Mouse (Mus musculus) hindbrain, embryonic 15.5 days (tissue): Measurements from ENCODE around the gene Camta2. TPM values are rescaled to one million over a fixed set of nuclear protein-coding genes. Genes with fewer than 3 reads are reported as not detected.

Experiments used
- ATAC-seq: fragments of 200-750 bp; cut with Nextera tagmentation; 2 replicates; pipeline ENCODE4 v1.8.0; 2017; ENCODE audit warnings: low read depth, moderate number of reproducible peaks, moderate TSS enrichment; ENCODE audit not compliant: low FRiP score
- H3K27ac ChIP-seq: fragments of 300-500 bp; sonication (generic); replicated peaks from 2 replicates; pipeline ENCODE4 v1.5.1; 2015; ENCODE audit warnings: mild to moderate bottlenecking, inconsistent platforms
- H3K27me3 ChIP-seq: fragments of 300-500 bp; sonication (generic); 2 replicates; pipeline ENCODE4 v1.6.1; 2015; ENCODE audit warnings: control low read depth, inconsistent platforms
- H3K36me3 ChIP-seq: fragments of 300-500 bp; sonication (generic); 2 replicates; pipeline ENCODE4 v1.6.1; 2015; ENCODE audit warnings: control low read depth, inconsistent platforms
- H3K4me1 ChIP-seq: fragments of 300-500 bp; sonication (generic); replicated peaks from 2 replicates; pipeline ENCODE4 v1.6.1; 2015; ENCODE audit warnings: control low read depth, inconsistent platforms
- H3K4me2 ChIP-seq: fragments of 300-500 bp; sonication (generic); 2 replicates; pipeline ENCODE4 v1.6.1; 2015; ENCODE audit warnings: moderate library complexity, mild to moderate bottlenecking, inconsistent platforms
- H3K4me3 ChIP-seq: fragments of 300-500 bp; sonication (generic); 2 replicates; pipeline ENCODE4 v1.5.1; 2015; ENCODE audit warnings: mild to moderate bottlenecking, inconsistent platforms
- H3K9ac ChIP-seq: fragments of 300-500 bp; sonication (generic); 2 replicates; pipeline ENCODE4 v1.6.1; 2015; ENCODE audit warnings: inconsistent platforms
- H3K9me3 ChIP-seq: fragments of 300-500 bp; sonication (generic); 2 replicates; pipeline ENCODE4 v1.6.1; 2016; ENCODE audit warnings: control low read depth, inconsistent platforms
- WGBS: fragments of 180-500 bp; shearing (Covaris S2); methylation state at CpG from one replicate; pipeline ENCODE4 v1.1.7; 2015; 5-methylcytosine and 5-hydroxymethylcytosine counted together
- polyA plus RNA-seq: library from polyadenylated mRNA; unstranded; fragments of >200 nt; fragmentation: Nextera tagmentation; extraction: Ambion mirVana; gene quantifications from 2 replicates; pipeline ENCODE4 v1.2.1, GENCODE M21; 2015

Gene Camta2
- polyA plus RNA-seq, 1 experiment from 2014 or later: 27.5 TPM

DNA sequence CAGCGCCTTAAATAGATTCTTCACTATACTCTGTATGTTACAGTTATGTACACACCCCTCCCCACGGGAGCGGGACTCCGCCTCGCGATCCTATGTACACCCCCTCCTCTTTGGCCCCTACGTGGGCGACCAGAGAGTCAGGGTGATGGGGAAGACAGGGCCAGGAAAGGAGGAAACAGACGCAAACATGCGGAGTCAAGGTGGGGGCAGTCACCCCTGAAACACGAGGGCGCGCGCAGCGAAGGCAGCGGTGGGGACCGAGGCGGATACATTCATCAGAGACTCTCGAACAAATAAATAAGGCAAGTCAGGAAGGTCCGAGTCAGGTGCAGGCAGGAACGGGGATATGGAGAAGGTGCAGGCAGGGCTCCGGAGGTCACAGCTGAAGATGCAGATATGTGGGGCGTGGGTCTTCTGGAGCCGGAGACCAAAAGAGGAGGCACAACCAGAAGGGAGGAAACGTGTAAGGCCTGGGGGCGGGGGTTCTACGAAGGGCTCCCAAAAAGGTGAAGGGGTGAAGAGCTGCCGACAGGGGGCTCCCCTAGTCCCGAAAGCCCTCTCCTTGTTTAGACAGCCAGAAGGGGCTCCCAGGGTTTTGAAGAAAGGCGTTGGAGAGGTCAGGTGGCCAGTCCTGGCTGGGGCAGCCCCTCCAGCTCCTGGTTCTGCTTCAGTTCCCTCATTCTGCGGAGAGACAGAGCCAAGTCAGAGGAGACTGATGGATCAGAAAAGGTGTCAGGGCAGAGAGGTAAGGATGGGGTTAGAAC is 18.1 kb downstream of the Camta2 start:
- Histone ChIP-seq H3K4me3 (peak overlapping the region; percentile 57), H3K4me1 (peaks cover 32% of the 10 kb centered on the region), H3K9ac (peak overlapping the region; percentile 64), H3K4me2 (peak overlapping the region; percentile 83), H3K36me3 (peaks cover 15% of the 10 kb centered on the region), H3K27me3 (no peaks in the 10 kb centered on the region), H3K9me3 (no peaks in the 10 kb centered on the region), H3K27ac (peak overlapping the region; percentile 99)
- WGBS: under 1% methylated on average over 31 of the region's 31 CpGs
- ATAC-seq: peak; percentile 53

DNA sequence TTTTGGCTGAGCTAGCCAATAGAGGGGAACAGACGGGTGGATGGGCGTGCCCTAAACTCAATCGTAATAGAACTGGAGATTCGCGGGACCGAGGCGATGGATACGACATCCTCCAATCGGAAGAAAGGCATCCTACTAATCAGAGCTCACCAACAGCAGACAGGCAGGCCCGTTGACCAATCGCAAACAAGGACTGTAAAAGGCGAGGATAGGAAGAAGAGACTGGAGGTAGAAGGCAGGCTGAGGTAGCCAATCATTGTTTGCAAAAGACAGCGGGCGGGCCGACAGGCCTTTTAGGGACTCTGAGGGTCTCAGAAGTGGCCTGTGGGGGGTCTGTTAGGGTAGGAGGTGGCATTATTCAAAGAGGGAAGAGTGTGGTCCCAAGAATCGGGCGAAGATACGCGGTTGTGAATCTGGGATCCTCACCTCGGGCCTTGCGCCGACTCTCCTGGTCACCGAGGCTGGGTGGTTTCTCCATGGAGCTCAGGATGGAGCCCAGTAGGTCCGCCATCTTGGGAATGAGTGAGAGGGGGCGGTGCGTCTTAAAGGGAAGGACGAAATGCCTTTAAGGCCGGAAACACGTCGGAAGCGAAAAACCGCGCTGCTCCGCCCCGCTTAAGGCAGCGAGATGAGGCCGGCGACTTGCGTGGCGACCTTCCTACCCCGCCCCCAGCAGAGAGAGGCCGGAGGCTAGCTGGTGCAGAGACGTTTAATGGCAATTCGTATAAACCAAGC is 19.0 kb downstream of the Camta2 start, which contains the start of gene Spag7:
Spag7 (minus strand) TSS at position 646 of the 735 bp plus-strand sequence.
- peak within 1 kb of the TSS; percentile 83 for H3K4me2 ChIP-seq
- H3K27ac ChIP-seq: peak within 1 kb of the TSS; percentile 99
- peak within 1 kb of the TSS; percentile 64 for H3K9ac ChIP-seq
- peak within 1 kb of the TSS; percentile 57 for H3K4me3 ChIP-seq
- peaks cover 17% of the 10 kb centered on the region for H3K36me3 ChIP-seq
- peak; percentile 98 for ATAC-seq
- peaks cover 32% of the 10 kb centered on the region for H3K4me1 ChIP-seq
- H3K9me3 ChIP-seq: no peaks in the 10 kb centered on the region
- WGBS: 0% methylated on average over 44 of the region's 44 CpGs
- H3K27me3 ChIP-seq: no peaks in the 10 kb centered on the region

DNA sequence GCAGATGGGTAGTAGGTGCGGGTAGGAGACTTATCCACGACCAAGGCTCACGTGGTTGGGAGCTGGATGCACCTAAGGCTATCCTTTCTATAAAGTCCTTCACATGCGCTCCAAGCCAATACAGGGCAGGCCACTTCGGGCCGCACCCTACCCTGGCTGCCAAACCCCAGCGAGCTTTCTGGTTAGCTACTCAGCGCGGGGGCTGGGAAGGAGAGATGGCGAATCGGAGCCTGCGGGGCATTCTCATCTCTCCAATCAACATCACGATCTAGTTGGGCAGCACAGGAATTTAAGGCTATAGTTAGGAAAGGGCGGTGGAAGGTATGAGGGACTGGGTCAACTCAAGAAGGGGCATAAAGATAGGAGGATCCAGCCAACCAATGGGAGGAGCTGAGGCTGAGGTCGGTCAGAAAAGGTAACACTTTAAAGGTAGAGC is 19.6 kb downstream of the Camta2 start:
- Histone ChIP-seq H3K9ac (peak overlapping the region; percentile 49), H3K9me3 (no peaks in the 10 kb centered on the region), H3K27ac (peak overlapping the region; percentile 99), H3K4me3 (peak overlapping the region; percentile 57), H3K4me1 (peaks cover 32% of the 10 kb centered on the region), H3K4me2 (peak overlapping the region; percentile 83), H3K36me3 (peaks cover 17% of the 10 kb centered on the region), H3K27me3 (no peaks in the 10 kb centered on the region)
- under 1% methylated on average over 15 of the region's 15 CpGs for WGBS
- ATAC-seq: no peak

DNA sequence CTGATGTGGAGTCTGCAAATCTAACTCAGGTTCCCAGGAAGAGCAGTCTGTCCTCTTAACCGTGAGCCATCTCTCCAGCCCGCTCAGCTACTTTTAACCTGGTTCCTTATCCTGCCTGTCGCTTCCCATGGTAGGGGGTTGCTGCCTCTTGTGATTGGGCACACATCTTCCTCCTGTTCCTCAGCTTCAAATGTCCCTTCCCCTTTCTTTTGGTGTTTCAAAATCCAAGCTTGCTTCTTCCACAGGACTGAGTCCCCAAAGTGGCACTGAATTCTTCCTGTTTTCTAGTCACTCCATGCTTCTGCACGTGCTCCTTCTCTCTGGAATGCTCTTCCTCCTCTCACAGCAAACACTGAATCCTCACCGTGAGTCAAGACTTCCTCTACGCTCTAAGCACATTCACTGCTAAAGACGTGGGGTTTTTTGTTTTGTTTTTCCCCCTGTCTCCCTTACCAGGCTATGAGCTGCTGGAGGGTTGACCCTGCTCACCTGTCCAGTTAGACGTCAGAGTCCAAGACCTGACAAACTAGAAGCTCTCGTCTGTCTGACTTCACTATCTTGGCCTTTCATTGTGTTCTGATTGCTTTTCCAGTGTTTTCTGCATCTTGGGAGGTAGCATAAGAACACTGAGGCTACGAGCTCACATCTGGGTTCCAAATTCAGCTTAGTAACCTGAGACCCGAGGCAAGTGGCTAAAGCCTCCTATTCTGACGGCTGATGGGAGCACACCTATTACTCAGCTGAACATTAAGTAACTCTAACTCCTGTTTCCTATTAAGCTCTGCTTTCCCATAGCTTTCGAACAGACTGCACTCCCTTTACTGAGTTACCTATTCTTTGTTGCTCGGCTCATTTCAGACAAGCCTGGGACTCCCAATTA is 20.4 kb downstream of the Camta2 start:
- WGBS: 79% methylated on average over 14 of the region's 14 CpGs
- peak overlapping the region; percentile 99 for H3K27ac ChIP-seq

DNA sequence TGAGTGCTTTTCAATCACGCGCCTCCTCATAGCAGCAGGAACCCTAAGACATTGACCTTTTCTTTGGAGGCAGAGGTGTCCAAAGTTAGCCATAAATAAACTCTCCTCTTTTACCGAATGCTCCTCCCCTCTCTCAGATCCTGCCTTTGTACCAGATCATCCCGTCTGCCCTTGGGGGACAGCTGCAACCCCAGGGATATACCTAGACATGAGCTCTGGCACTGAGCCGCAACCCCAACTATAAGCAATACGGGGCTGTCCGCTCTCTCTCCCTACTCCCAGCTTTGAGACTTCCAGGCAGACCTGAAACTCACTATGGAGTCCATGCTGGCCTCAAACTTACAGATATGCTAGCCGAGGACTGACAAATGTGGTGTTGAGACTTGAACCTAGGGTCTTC is 21.2 kb downstream of the Camta2 start:
- Histone ChIP-seq H3K9ac (no peak overlapping the region), H3K27ac (no peak overlapping the region), H3K27me3 (no peaks in the 10 kb centered on the region), H3K9me3 (no peaks in the 10 kb centered on the region), H3K4me3 (no peak overlapping the region), H3K4me2 (no peak overlapping the region), H3K4me1 (peaks cover 32% of the 10 kb centered on the region), H3K36me3 (peaks cover 27% of the 10 kb centered on the region)
- ATAC-seq: no peak
- 96% methylated on average over 8 of the region's 8 CpGs for WGBS

More for the DNA sequence above, 20.4 kb downstream of the Camta2 start:
- Histone ChIP-seq H3K9ac (peak overlapping the region; percentile 49), H3K27me3 (no peaks in the 10 kb centered on the region), H3K36me3 (peaks cover 25% of the 10 kb centered on the region), H3K4me3 (peak overlapping the region; percentile 57), H3K9me3 (no peaks in the 10 kb centered on the region), H3K4me1 (peaks cover 32% of the 10 kb centered on the region), H3K4me2 (peak overlapping the region; percentile 83)
- no peak for ATAC-seq

DNA sequence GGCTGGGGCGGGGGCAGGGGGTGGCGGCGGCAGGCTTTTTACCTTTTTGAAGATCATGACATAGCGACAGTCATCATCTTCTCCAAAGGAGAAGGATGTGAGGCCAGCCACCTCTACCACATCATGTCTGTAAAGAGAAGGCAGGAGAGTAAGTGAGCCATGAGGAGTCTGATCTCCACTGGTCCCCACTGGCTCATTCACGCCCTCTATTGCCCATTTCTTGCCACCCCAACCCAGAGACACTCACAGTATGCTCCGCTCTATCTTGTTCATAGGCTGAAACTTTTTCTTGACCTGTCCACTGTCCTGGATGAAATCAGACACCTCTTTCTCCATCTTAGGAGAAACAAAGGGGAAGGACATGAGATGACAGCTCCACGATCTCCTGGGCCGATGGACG is 23.2 kb downstream of the Camta2 start:
- no peaks in the 10 kb centered on the region for H3K27me3 ChIP-seq
- no peak for ATAC-seq
- H3K4me3 ChIP-seq: no peak overlapping the region
- H3K4me1 ChIP-seq: peaks cover 13% of the 10 kb centered on the region
- no peak overlapping the region for H3K27ac ChIP-seq
- no peak overlapping the region for H3K4me2 ChIP-seq
- WGBS: 92% methylated on average over 9 of the region's 9 CpGs
- H3K9ac ChIP-seq: no peak overlapping the region
- H3K36me3 ChIP-seq: peaks cover 24% of the 10 kb centered on the region
- H3K9me3 ChIP-seq: no peaks in the 10 kb centered on the region

DNA sequence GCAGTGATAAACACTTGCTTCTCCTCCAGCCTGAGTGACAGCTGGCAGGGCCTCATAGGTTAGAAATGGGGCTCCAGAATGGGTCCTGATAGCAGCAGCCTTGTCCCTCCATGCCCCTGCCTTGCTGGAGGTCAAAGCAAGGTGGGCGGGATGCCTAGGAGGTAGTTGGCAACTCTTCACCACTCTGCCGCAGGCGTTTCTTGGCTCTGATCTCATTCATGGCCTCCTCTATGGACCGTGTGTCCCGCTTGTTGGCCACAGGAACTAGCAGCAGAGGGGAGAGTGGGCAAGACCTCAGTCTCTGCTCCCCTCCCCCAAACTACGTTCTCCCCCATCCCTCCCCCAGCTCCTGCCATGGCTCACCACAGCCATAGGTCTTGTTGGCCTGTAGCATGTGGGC is 23.9 kb downstream of the Camta2 start:
- H3K4me3 ChIP-seq: no peak overlapping the region
- H3K4me1 ChIP-seq: peaks cover 13% of the 10 kb centered on the region
- 94% methylated on average over 6 of the region's 6 CpGs for WGBS
- no peak for ATAC-seq
- no peaks in the 10 kb centered on the region for H3K9me3 ChIP-seq
- H3K27ac ChIP-seq: no peak overlapping the region
- no peak overlapping the region for H3K9ac ChIP-seq
- H3K4me2 ChIP-seq: no peak overlapping the region
- no peaks in the 10 kb centered on the region for H3K27me3 ChIP-seq
- peaks cover 24% of the 10 kb centered on the region for H3K36me3 ChIP-seq

DNA sequence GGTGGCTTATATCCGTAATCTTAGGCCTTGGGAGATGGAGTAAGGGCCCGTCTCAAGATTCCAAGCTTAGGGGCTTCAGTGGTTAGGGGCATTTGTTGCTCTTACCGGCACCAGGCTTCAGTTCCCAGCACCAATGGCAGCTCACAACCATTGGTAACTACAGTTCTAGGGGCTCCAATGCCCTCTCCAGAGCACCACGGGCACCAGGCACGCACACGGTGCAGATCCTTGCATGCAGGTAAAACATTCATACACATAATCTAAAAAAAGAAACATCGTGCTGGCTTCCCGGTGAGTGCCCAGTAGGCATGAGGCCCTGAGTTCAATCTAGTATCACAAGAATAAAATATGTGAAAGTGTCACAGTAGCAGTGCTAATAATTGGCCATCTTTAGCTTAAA is 24.8 kb downstream of the Camta2 start:
- peaks cover 24% of the 10 kb centered on the region for H3K36me3 ChIP-seq
- no peak overlapping the region for H3K4me3 ChIP-seq
- no peak overlapping the region for H3K4me2 ChIP-seq
- no peak overlapping the region for H3K27ac ChIP-seq
- ATAC-seq: no peak
- no peak overlapping the region for H3K9ac ChIP-seq
- peaks cover 11% of the 10 kb centered on the region for H3K4me1 ChIP-seq
- H3K9me3 ChIP-seq: no peaks in the 10 kb centered on the region
- H3K27me3 ChIP-seq: no peaks in the 10 kb centered on the region
- WGBS: 95% methylated on average over 8 of the region's 8 CpGs

DNA sequence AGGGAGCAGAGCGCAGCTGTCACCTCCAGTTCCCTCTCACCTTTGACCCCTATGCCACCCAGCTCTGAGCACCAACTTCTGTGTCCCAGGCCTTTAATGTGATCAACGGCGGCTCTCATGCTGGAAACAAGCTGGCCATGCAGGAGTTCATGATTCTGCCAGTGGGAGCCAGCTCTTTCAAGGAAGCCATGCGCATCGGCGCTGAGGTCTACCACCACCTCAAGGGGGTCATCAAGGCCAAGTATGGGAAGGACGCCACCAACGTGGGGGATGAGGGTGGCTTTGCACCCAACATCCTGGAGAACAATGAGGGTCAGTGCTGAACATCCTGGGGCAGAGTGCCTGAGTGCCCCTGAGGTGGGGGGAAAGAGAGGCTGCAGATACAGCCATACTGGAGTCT is 27.3 kb downstream of the Camta2 start:
- 85% methylated on average over 8 of the region's 8 CpGs for WGBS
- Histone ChIP-seq H3K36me3 (peaks cover 24% of the 10 kb centered on the region), H3K4me2 (no peak overlapping the region), H3K9ac (no peak overlapping the region), H3K9me3 (no peaks in the 10 kb centered on the region), H3K27ac (no peak overlapping the region), H3K4me1 (peaks cover 14% of the 10 kb centered on the region), H3K4me3 (no peak overlapping the region), H3K27me3 (no peaks in the 10 kb centered on the region)
- no peak for ATAC-seq

DNA sequence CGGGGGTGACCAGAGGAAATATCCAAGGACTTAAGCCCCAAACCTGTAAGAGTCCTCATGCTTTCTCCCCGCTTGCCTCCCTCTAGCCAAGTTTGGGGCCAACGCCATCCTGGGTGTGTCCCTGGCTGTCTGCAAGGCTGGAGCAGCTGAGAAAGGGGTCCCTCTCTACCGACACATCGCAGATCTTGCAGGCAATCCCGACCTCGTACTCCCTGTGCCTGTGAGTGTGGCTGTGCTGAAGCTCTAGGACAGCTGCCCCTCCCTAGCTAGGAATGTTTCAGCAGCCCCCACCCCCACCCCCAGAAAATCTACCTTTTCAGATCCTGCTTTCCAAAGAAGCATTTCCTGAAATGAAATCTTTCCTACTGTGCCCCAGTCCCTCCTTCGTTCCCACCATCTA is 29.0 kb downstream of the Camta2 start:
- no peaks in the 10 kb centered on the region for H3K27me3 ChIP-seq
- WGBS: 84% methylated on average over 8 of the region's 8 CpGs
- H3K4me1 ChIP-seq: peaks cover 21% of the 10 kb centered on the region
- no peak overlapping the region for H3K4me3 ChIP-seq
- H3K9me3 ChIP-seq: no peaks in the 10 kb centered on the region
- H3K36me3 ChIP-seq: peaks cover 13% of the 10 kb centered on the region
- ATAC-seq: no peak
- no peak overlapping the region for H3K9ac ChIP-seq
- no peak overlapping the region for H3K4me2 ChIP-seq
- no peak overlapping the region for H3K27ac ChIP-seq

DNA sequence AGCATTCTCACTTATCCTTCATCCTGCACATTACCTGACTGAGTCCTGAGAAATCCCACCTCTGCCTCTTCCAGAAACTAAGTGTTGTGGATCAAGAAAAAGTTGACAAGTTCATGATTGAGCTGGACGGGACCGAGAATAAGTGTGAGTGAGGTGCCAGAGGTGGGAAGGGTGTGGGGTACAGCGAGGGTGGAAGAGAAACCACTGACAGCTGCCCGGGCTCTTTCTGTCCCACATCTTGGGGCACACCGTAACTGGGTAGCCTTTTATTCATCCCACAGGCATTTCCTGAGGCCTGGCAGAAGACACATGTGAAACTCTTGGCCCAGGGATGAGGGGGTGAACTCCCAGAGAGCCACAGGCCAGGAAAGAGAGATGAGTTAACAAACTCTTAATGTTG is 29.4 kb downstream of the Camta2 start:
- ATAC-seq: no peak
- 87% methylated on average over 5 of the region's 5 CpGs for WGBS
- H3K4me2 ChIP-seq: no peak overlapping the region

More for the DNA sequence above, 29.4 kb downstream of the Camta2 start:
- Histone ChIP-seq H3K4me3 (no peak overlapping the region), H3K27me3 (no peaks in the 10 kb centered on the region), H3K9me3 (no peaks in the 10 kb centered on the region), H3K27ac (no peak overlapping the region), H3K9ac (no peak overlapping the region), H3K36me3 (peaks cover 11% of the 10 kb centered on the region), H3K4me1 (peaks cover 21% of the 10 kb centered on the region)
